Mouse (Mus musculus): ENCODE data around the gene C530025M09Rik.

Gene C530025M09Rik

GRCm38 (mm10) chr2:149830536-149831458 is at the start of gene C530025M09Rik:
Gene C530025M09Rik, minus strand, starts transcription at chr2:149831213.
- in situ Hi-C loops (cut with MboI, MseI): no loop called here

- in situ Hi-C loops (cut with MboI, MseI): no loop called here
These were observed 46.9 kb upstream of the C530025M09Rik start for GRCm38 (mm10) chr2:149877954-149878353.

GRCm38 (mm10) chr2:149873346-149873745 is 42.3 kb upstream of the C530025M09Rik start:
- in situ Hi-C loops (cut with MboI, MseI): no loop called here

- in situ Hi-C loops (cut with MboI, MseI): no loop called here
These were observed 41.5 kb upstream of the C530025M09Rik start for GRCm38 (mm10) chr2:149872496-149872895.

GRCm38 (mm10) chr2:149870496-149870895 is 39.5 kb upstream of the C530025M09Rik start:
- in situ Hi-C loops (cut with MboI, MseI): no loop called here

GRCm38 (mm10) chr2:149865914-149866435 is 35.0 kb upstream of the C530025M09Rik start:
- in situ Hi-C loops (cut with MboI, MseI): loop anchor here (10.0 kb wide), 1 partner anchor 1321 kb away; no protein-coding TSS in a partner anchor

DNA sequence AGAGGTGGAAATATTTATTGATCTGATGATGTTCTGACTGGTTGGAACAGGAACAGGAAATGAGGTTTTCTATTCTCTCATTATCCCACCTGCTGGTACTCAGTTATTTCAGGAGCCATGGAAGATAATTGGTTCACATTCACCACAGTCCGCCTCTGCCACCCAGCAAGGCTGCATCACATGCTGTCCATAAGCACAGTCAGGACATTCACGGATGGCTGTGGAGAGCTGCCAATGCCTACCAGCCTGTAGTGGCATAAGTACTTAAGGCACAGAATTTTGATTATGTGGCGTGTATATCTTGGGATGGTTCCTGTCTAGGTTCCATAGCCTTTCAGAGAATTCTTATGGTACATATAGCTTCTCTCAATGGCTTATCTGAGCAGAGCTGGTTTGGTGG is 30.0 kb upstream of the C530025M09Rik start:
- in situ Hi-C loops (cut with MboI, MseI): loop anchor here (10.0 kb wide), 1 partner anchor 1316 kb away; no protein-coding TSS in a partner anchor

DNA sequence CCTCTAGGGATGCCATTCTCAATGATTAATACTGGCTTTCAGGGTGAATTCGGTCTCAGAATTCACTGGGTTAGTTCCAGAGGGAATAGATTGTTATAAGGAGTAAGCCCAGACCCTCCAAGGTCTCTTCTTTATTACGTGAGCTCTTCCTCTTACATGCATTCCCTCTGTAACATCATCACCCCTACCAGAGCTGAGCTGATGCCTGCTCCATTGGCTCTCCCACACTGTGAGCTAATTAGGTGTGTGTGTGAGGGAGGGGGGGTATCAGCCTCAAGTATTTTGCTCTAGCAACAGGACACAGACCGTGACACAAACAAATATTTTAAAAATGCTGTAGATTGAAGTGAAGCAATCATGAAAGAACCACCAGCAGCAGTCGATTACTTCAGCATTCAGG is 17.8 kb upstream of the C530025M09Rik start:
- in situ Hi-C loops (cut with MboI, MseI): no loop called here

DNA sequence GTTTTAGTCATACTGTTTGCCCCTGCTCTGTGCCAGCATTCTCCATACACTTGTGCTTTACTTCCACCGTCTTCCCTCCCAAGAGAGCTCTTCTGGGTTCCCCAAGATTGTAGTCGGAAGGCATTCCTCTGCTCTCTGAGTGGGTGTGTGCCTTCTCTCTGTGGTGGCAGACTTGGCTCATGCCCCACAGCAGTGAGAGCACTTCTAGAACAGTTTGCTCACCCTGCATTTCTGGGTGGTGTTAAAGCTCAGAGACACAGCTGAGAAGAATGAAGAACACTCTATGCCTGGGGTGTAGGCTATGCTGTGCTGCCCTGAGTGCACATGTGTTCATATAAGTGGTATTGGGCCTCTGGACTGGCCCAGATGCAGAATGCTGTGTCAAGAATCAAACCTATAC is 13.6 kb upstream of the C530025M09Rik start:
- in situ Hi-C loops (cut with MboI, MseI): no loop called here

- in situ Hi-C loops (cut with MboI, MseI): no loop called here
These were observed 8.7 kb upstream of the C530025M09Rik start for GRCm38 (mm10) chr2:149839666-149840065.

GRCm38 (mm10) chr2:149836471-149837135 is 5.6 kb upstream of the C530025M09Rik start:
- in situ Hi-C loops (cut with MboI, MseI): no loop called here

- in situ Hi-C loops (cut with MboI, MseI): no loop called here
These were observed 4.1 kb upstream of the C530025M09Rik start for GRCm38 (mm10) chr2:149835091-149835490.

- in situ Hi-C loops (cut with MboI, MseI): no loop called here
These were observed 1.3 kb upstream of the C530025M09Rik start for GRCm38 (mm10) chr2:149832301-149832700.

DNA sequence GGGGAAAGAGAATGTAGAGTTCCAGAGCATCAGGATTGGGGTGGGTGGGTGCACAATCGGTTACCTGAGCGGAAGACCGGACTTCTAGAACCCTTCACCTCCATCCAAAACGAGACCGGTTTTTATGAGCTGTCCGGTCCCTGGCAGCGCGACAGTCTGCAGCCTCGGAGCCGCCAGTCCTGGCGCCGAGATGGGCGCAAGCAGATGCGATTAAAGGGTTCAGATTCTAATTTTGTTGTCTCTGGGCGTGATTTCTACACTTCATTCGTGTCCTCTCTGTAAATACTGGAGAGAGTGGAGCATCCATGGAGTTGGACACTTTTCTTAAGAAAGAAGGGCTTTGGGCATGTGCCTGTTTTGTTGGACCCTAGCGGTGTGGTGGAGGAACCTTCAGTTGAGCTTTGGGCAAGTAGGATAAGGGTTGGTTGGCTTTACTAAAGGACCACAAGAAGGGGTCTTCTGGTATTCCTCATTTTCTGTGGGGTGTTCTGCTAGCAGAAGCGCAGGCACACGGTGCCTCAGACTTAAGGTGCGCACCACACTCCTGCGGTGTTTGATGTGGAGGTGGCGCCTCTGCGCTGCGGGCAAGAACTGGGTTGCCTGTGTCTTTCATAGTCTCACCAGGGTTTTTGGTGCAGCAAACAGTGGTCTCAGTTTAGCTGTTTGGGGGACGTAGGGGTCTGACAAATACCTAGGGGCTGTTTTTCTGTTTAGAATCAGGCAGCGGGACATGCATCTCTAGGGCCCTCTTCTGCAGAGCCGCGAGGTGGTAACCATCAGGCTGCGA is 639 bp upstream of the C530025M09Rik start:
- in situ Hi-C loops (cut with MboI, MseI): no loop called here

- in situ Hi-C loops (cut with MboI, MseI): loop anchor here (10.0 kb wide), 1 partner anchor 1965 kb away; no protein-coding TSS in a partner anchor
These were observed 968 bp downstream of the C530025M09Rik start for GRCm38 (mm10) chr2:149829955-149830535.

DNA sequence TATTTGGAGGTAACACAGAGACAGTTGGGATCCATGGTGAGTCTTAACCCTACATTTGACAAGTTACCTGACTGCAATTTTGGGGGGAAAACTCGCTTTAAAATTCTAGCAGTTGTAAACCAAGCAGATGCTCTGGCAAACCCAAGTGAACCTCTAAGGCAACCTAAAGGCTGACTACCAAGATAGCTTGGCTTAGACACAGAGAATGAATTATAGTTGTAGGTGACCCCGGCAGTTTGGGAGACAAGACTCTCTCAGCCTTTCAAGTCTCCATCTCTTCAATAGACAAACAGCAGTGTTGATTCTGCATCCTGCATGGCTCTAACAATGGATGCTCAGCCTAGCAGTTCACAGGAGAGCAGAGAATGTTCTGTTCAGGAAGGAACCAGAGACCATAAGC is 2.1 kb downstream of the C530025M09Rik start, which contains the start of gene Syndig1:
Gene Syndig1 (plus strand): TSS at position 301 of the 400 bp plus-strand sequence.
- in situ Hi-C loops (cut with MboI, MseI): loop anchor here (10.0 kb wide), 1 partner anchor 1966 kb away; no protein-coding TSS in a partner anchor

- in situ Hi-C loops (cut with MboI, MseI): loop anchor here (10.0 kb wide), 1 partner anchor 1975 kb away; no protein-coding TSS in a partner anchor
These were observed 10.8 kb downstream of the C530025M09Rik start for GRCm38 (mm10) chr2:149820201-149820600.

GRCm38 (mm10) chr2:149819751-149820150 is 11.3 kb downstream of the C530025M09Rik start:
- in situ Hi-C loops (cut with MboI, MseI): loop anchor here (10.0 kb wide), 1 partner anchor 1975 kb away; no protein-coding TSS in a partner anchor

DNA sequence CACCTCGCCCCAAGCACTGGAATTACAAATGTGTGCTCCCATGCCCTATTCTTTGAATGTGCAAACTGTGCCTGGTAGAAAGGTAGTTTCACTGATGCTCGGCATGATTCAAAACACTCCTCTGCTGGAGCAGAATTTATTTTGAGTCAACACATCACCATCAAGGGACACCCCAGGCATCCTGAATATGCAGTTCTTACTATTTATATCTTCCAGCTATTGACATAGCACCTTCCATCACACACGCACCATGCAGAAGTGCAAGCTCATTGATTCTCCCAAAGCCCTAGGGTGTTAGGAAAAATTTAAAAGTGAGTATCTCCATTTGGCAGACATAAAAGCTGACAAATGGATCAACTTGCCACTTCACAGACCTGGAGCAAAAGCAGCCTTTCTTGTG is 12.6 kb downstream of the C530025M09Rik start:
- in situ Hi-C loops (cut with MboI, MseI): no loop called here

GRCm38 (mm10) chr2:149812899-149813298 is 18.1 kb downstream of the C530025M09Rik start:
- in situ Hi-C loops (cut with MboI, MseI): no loop called here

DNA sequence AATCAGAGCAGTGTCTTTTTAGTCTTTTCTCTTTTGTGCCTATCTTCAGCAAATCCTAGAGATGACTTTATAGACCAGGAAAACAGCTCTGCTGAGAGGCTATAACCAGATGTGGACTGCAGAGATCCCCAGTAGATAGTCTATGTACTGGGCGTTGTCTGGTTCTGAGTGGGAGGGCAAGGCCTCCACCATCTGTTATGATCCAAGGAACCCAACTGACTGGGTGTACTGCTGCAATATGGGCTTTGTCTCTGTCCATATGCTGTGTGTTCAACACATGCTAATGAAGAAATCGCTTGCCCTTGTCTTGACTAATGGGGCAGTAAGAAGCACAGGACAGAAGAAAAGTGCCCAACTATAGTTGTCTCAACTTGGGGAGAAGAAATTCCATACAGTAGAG is 25.8 kb downstream of the C530025M09Rik start:
- in situ Hi-C loops (cut with MboI, MseI): no loop called here

Data from regulatory T cell (primary cell).